ENCODE assay signal across 27 mouse cellular contexts in the genomic region with DNA sequence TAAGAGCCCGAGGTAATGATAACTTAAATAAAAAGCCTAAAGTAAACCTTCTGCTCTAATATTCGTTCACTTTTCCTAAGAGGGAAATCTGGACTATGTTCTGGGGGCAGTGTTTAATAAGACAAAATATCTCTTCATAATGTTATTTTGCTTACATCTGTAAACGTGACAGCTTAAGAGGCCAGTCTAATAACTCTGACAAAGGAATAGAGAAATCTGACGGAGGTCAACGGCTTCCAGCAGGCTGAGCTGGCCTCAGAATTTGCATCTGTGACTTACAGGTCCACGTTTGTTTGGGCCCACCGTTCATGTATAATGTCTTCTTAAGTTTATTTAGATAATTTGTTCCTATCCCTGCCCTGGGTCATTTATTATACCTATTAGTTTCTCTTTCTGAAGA.
DNase-seq lines count a peak whose midpoint lies in the region; ATAC-seq and TF ChIP-seq lines count a peak whose summit lies in the region.
"Had no signal": no experiment of that assay in that cellular context is flagged by ENCODE, and none has a peak within 500 bp of the region (broad histone marks: within the 10 kb centered on the region; RNA-seq: fewer than 3 reads in every experiment).

No protein-coding gene starts in this region.

- DNase-seq in intestine, embryonic 14.5 days (ENCODE audit: low spot score), result no peak
- DNase-seq in MN1 (ENCODE audit: low spot score), result no peak
- no peak for DNase-seq in urinary bladder, adult 18-20 months (ENCODE audit: low spot score in 2 of 2)
- DNase-seq: adrenal gland, adult 8-10 months; adrenal gland, postnatal 14 days; adrenal gland, postnatal 36 days; B cell, adult 2 months; cerebellum, adult 11-12 months; cerebellum, adult 8-10 months; cerebellum, adult 9-11 months; cerebellum, postnatal 14 days; cerebellum, postnatal 36 days; embryo, embryonic 11 days had no signal

- no peak overlapping the region for H3K4me2 ChIP-seq in intestine, embryonic 14.5 days (ENCODE audit: low read length)
- H3K4me2 ChIP-seq in intestine, postnatal 0 days (replicated peaks; ENCODE audit: low read depth), result no peak overlapping the region
- no peak overlapping the region for H3K4me2 ChIP-seq in intestine, embryonic 16.5 days (ENCODE audit: low read depth, low read length)
- no peak overlapping the region for H3K4me2 ChIP-seq in stomach, embryonic 16.5 days (ENCODE audit: low read depth, low read length)
- no peak overlapping the region for H3K4me2 ChIP-seq in liver, embryonic 12.5 days
- H3K4me2 ChIP-seq: embryonic facial prominence, embryonic 13.5 days; embryonic facial prominence, embryonic 15.5 days; forebrain, embryonic 12.5 days had no signal

- peak; percentile 80; the same call in 1 of the 2 replicates for ATAC-seq in intestine, embryonic 14.5 days (replicated peaks; ENCODE audit: low FRiP score, low TSS enrichment, low read depth)
- no peak for ATAC-seq in intestine, postnatal 0 days
- peak; percentile 36; the same call in 1 of the 2 replicates for ATAC-seq in intestine, embryonic 16.5 days
- ATAC-seq in stomach, embryonic 16.5 days (ENCODE audit: insufficient read depth, low FRiP score), result peak; percentile 66; the same call in 1 of the 2 replicates
- no peak for ATAC-seq in liver, embryonic 12.5 days
- ATAC-seq: activated CD4-positive, CD25-positive, alpha-beta regulatory T cell, adult 4 months; CD4-positive, CD25-positive, alpha-beta regulatory T cell, adult 4 months; forebrain, embryonic 14.5 days; forebrain, embryonic 16.5 days; Patski had no signal

- peaks cover 22% of the 10 kb centered on the region; the same call in 1 of the 2 replicates for H3K27me3 ChIP-seq in intestine, embryonic 14.5 days (replicated peaks; ENCODE audit: control insufficient read depth, insufficient read depth, low read length)
- no peaks in the 10 kb centered on the region for H3K27me3 ChIP-seq in intestine, postnatal 0 days (replicated peaks; ENCODE audit: control insufficient read depth, insufficient read depth, low read length)
- H3K27me3 ChIP-seq in intestine, embryonic 16.5 days (replicated peaks; ENCODE audit: control insufficient read depth, insufficient read depth, low read length), result no peaks in the 10 kb centered on the region
- no peaks in the 10 kb centered on the region for H3K27me3 ChIP-seq in stomach, embryonic 16.5 days (ENCODE audit: control insufficient read depth, insufficient read depth, low read length)
- no peaks in the 10 kb centered on the region; the same call in 1 of the 2 replicates for H3K27me3 ChIP-seq in liver, embryonic 12.5 days (replicated peaks)
- H3K27me3 ChIP-seq: embryonic facial prominence, embryonic 13.5 days; embryonic facial prominence, embryonic 15.5 days; forebrain, embryonic 12.5 days had no signal

- no peak overlapping the region for H3K4me3 ChIP-seq in intestine, embryonic 14.5 days (ENCODE audit: low read depth, low read length)
- H3K4me3 ChIP-seq in intestine, postnatal 0 days (ENCODE audit: low read depth, low read length), result no peak overlapping the region
- H3K4me3 ChIP-seq in intestine, embryonic 16.5 days (ENCODE audit: low read length), result no peak overlapping the region
- H3K4me3 ChIP-seq in stomach, embryonic 16.5 days (replicated peaks; ENCODE audit: low read length), result no peak overlapping the region
- no peak overlapping the region for H3K4me3 ChIP-seq in liver, embryonic 12.5 days
- H3K4me3 ChIP-seq: embryonic facial prominence, embryonic 13.5 days; embryonic facial prominence, embryonic 15.5 days; erythroblast, embryonic 14.5 days; forebrain, embryonic 10.5 days; forebrain, embryonic 12.5 days had no signal

- H3K4me1 ChIP-seq in intestine, embryonic 14.5 days (replicated peaks; ENCODE audit: control insufficient read depth, insufficient read depth, low read length), result no peaks in the 10 kb centered on the region
- no peaks in the 10 kb centered on the region; the same call in 1 of the 2 replicates for H3K4me1 ChIP-seq in intestine, postnatal 0 days (replicated peaks; ENCODE audit: control insufficient read depth, insufficient read depth, low read length)
- H3K4me1 ChIP-seq in intestine, embryonic 16.5 days (ENCODE audit: control insufficient read depth, insufficient read depth, low read length), result 0 out of 2 replicates have a peak, but pooled peaks cover 2% of the 10 kb centered on the region
- no peaks in the 10 kb centered on the region for H3K4me1 ChIP-seq in stomach, embryonic 16.5 days (ENCODE audit: control insufficient read depth, insufficient read depth, low read length)
- no peaks in the 10 kb centered on the region for H3K4me1 ChIP-seq in liver, embryonic 12.5 days
- H3K4me1 ChIP-seq: embryonic facial prominence, embryonic 13.5 days; embryonic facial prominence, embryonic 15.5 days; forebrain, embryonic 10.5 days; forebrain, embryonic 12.5 days had no signal

- H3K27ac ChIP-seq in intestine, embryonic 14.5 days (ENCODE audit: low read depth), result no peak overlapping the region
- H3K27ac ChIP-seq in intestine, postnatal 0 days (ENCODE audit: low read depth, low read length), result no peak overlapping the region
- H3K27ac ChIP-seq in intestine, embryonic 16.5 days (ENCODE audit: low read length), result no peak overlapping the region
- H3K27ac ChIP-seq in stomach, embryonic 16.5 days (ENCODE audit: low read length), result no peak overlapping the region
- no peak overlapping the region for H3K27ac ChIP-seq in liver, embryonic 12.5 days
- H3K27ac ChIP-seq: embryonic facial prominence, embryonic 13.5 days; embryonic facial prominence, embryonic 15.5 days; forebrain, embryonic 10.5 days; forebrain, embryonic 12.5 days had no signal

- no peak overlapping the region for H3K9ac ChIP-seq in intestine, embryonic 14.5 days (ENCODE audit: low read length)
- no peak overlapping the region for H3K9ac ChIP-seq in intestine, postnatal 0 days (ENCODE audit: low read depth, low read length)
- H3K9ac ChIP-seq in intestine, embryonic 16.5 days (ENCODE audit: low read depth, low read length), result no peak overlapping the region
- H3K9ac ChIP-seq in stomach, embryonic 16.5 days (ENCODE audit: low read length), result no peak overlapping the region
- H3K9ac ChIP-seq in liver, embryonic 12.5 days, result no peak overlapping the region
- H3K9ac ChIP-seq: embryonic facial prominence, embryonic 13.5 days; embryonic facial prominence, embryonic 15.5 days; forebrain, embryonic 12.5 days had no signal

- H3K36me3 ChIP-seq in intestine, embryonic 14.5 days (ENCODE audit: control insufficient read depth, insufficient read depth, low read length), result no peaks in the 10 kb centered on the region
- H3K36me3 ChIP-seq in intestine, postnatal 0 days (ENCODE audit: control insufficient read depth, insufficient read depth), result no peaks in the 10 kb centered on the region
- H3K36me3 ChIP-seq in intestine, embryonic 16.5 days (ENCODE audit: control insufficient read depth, insufficient read depth, low read length), result no peaks in the 10 kb centered on the region
- H3K36me3 ChIP-seq in stomach, embryonic 16.5 days (ENCODE audit: control insufficient read depth, insufficient read depth, low read length), result no peaks in the 10 kb centered on the region
- H3K36me3 ChIP-seq in liver, embryonic 12.5 days, result no peaks in the 10 kb centered on the region
- H3K36me3 ChIP-seq: embryonic facial prominence, embryonic 13.5 days; embryonic facial prominence, embryonic 15.5 days; forebrain, embryonic 10.5 days; forebrain, embryonic 12.5 days had no signal

- no peaks in the 10 kb centered on the region for H3K9me3 ChIP-seq in intestine, embryonic 14.5 days (ENCODE audit: control insufficient read depth, low read length)
- no peaks in the 10 kb centered on the region for H3K9me3 ChIP-seq in intestine, postnatal 0 days (ENCODE audit: control insufficient read depth)
- no peaks in the 10 kb centered on the region for H3K9me3 ChIP-seq in intestine, embryonic 16.5 days (ENCODE audit: control insufficient read depth, low read length)
- no peaks in the 10 kb centered on the region for H3K9me3 ChIP-seq in stomach, embryonic 16.5 days (replicated peaks; ENCODE audit: control insufficient read depth, low read length)
- no peaks in the 10 kb centered on the region for H3K9me3 ChIP-seq in liver, embryonic 12.5 days (replicated peaks)
- H3K9me3 ChIP-seq: embryonic facial prominence, embryonic 13.5 days; embryonic facial prominence, embryonic 15.5 days; forebrain, embryonic 10.5 days; forebrain, embryonic 12.5 days had no signal

- no peak for TF ChIP-seq CTCF in intestine, postnatal 0 days (IDR thresholded peaks at IDR 0.05; ENCODE audit: low read depth)

- WGBS in intestine, embryonic 14.5 days, result 16% methylated on average over 7 of the region's 7 CpGs
- 19% methylated on average over 7 of the region's 7 CpGs for WGBS in intestine, postnatal 0 days
- WGBS in intestine, embryonic 16.5 days, result 26% methylated on average over 7 of the region's 7 CpGs
- WGBS in stomach, embryonic 16.5 days, result 23% methylated on average over 7 of the region's 7 CpGs
- WGBS in liver, embryonic 12.5 days (ENCODE audit: insufficient replicate concordance), result 57% methylated on average over 7 of the region's 7 CpGs

Comparison
In these comparisons a context has a peak if more than half of its experiments do, and no peak if none do; other contexts are left out.
1. ATAC-seq: peak in intestine, embryonic 14.5 days (single experiment), intestine, embryonic 16.5 days (single experiment) and stomach, embryonic 16.5 days (single experiment); none in intestine, postnatal 0 days (single experiment) and liver, embryonic 12.5 days (single experiment).